Mouse (Mus musculus) lung, postnatal 0 days (tissue): ENCODE results near the gene Rspo1.

Experiments used
- CTCF ChIP-seq: IDR thresholded peaks from 2 replicates; pipeline ENCODE4 v1.5.1; 2016; ENCODE audit warnings: antibody characterized with exemption, mild to moderate bottlenecking
- EP300 ChIP-seq: IDR thresholded peaks from 2 replicates; pipeline ENCODE4 v1.6.1; 2016; ENCODE audit warnings: antibody characterized with exemption, mild to moderate bottlenecking, control low read depth

DNA sequence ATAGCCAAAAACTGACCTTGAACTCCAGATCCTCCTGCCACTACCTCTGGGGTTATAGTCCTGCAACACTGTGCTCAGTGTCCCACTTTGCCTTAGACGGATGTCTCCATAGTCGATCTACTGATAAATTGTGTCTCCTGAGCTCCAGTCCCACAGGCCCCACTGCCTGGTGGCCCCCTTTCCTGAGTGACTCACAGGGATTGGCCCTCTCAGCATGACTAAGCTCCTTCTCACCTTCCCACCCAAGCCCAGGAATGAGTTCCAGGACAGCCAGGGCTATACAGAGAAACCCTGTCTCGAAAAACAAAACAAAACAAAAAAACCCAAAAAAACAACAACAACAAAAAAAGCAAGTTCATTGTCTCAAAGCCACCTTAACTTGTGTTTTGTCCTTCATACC is 13.3 kb downstream of the Rspo1 start:
- TF ChIP-seq EP300: no peak
- TF ChIP-seq CTCF: no peak
